Mouse (Mus musculus): ENCODE measurements around the gene B4galnt1. TPM values are rescaled to one million over a fixed set of nuclear protein-coding genes. Genes with fewer than 3 reads are reported as not detected.
A peak's percentile ranks its signal among the peaks of the same experiment; 100 is the strongest.
"Not testable (repeated sequence)": the region's sequence is repeated elsewhere in the genome, so short reads cannot be mapped to it uniquely, and the experiment has no call there.

B4galnt1 gene
- 1 to 10 TPM in 1 of 2 experiments, under 1 TPM in 1; 0.69 to 1.0 TPM for total RNA-seq (2021)
- long read RNA-seq, experiment 1, partial matches to known transcripts = 1 of 1 reads
- long read RNA-seq, experiment 1, other reads (novel, unspliced or antisense) = 0 of 1 reads
- long read RNA-seq, experiment 2, partial matches to known transcripts = 1 of 1 reads
- long read RNA-seq, experiment 2, other reads (novel, unspliced or antisense) = 0 of 1 reads

GRCm38 (mm10) chr10:127164631-127165353 lies at the start of gene B4galnt1:
TSS of gene B4galnt1 (plus strand) at chr10:127165225.
- DNase-seq = peak in 1 of 2 experiments; percentile 62
- intact Hi-C loops (cut with DNase I) = loop anchor here (5.0 kb wide), 1 partner anchor 37 kb away; no protein-coding TSS in a partner anchor

GRCm38 (mm10) chr10:127118470-127118869 lies 46.6 kb upstream of the B4galnt1 start:
- DNase-seq = no peak
- intact Hi-C loops (cut with DNase I) = no loop called here

DNA sequence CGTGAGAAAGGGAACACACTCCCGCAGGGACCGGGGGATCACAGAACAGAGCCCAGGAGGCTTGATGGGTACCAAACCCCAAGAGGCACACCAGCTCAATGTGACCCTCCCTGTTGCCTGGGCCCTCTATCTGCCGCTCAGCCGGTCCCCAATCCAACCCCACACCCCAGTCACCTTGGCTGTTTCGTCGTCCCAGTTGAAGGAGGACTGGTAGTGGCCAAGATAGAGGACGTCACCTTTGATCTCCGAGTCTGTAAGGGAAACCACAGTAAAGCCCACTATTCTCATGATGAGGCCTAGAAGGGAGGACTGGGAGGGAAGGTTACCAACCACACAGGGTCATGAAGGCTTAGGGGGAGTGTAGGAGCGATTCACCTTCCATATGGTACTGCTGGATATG lies 45.8 kb upstream of the B4galnt1 start:
- intact Hi-C loops (cut with DNase I) = no loop called here
- no peak for DNase-seq

GRCm38 (mm10) chr10:127120301-127121065 lies 44.5 kb upstream of the B4galnt1 start:
- intact Hi-C loops (cut with DNase I) = loop anchor here (5.0 kb wide), 1 partner anchor 107 kb away; no protein-coding TSS in a partner anchor

GRCm38 (mm10) chr10:127121066-127121477 lies 44.0 kb upstream of the B4galnt1 start, which contains the start of gene Os9:
TSS of gene Os9 (minus strand) at chr10:127121131.
- intact Hi-C loops (cut with DNase I) = loop anchor here (5.0 kb wide), 1 partner anchor 106 kb away; no protein-coding TSS in a partner anchor
- DNase-seq = peak; percentile 92 to 94

More at GRCm38 (mm10) chr10:127120301-127121065, 44.5 kb upstream of the B4galnt1 start:
- DNase-seq = no peak

DNA sequence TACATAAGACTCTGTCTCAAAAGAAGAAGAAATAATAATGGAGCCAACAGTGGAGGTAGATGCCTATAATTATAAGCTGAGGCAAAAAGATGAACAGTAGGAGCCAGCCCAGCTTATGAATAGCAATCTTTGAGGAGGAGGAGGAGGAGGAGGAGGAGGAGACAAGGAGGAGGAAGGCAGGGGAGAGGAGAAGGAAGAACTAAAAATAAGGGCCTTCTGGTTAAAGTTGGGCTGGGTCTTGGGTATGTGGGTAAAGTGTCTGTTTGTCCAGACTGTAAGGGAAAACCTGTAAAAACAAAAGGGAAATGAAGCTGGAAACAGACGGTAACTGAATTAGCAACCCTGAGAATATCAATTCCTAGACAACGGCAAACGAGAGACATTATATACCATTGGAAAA lies 43.0 kb upstream of the B4galnt1 start:
- DNase-seq = no peak
- intact Hi-C loops (cut with DNase I) = loop anchor here (5.0 kb wide), 1 partner anchor 105 kb away; no protein-coding TSS in a partner anchor

- intact Hi-C loops (cut with DNase I) = loop anchor here (5.0 kb wide), 1 partner anchor 104 kb away; no protein-coding TSS in a partner anchor
- DNase-seq = no peak
Observed at GRCm38 (mm10) chr10:127122784-127123435, 42.1 kb upstream of the B4galnt1 start.

DNA sequence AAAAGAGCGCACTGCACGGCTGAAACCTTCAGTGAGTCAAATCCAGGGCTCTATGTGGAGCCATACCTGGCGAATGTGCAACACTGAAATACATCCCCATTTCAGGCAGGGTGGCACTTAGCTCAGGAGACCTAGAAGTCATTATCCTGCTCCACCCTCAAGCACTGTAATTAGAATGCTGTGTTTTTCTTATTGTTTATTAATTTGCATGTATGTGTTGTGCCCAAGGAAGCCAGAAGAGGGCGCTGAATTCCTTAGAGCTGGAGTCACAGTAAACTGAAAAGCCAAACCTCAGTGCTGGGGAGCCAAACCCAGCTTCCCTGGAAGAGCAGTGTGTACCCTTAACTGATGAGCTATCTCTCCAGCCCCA lies 41.6 kb upstream of the B4galnt1 start:
- DNase-seq = peak; percentile 31 to 49
- intact Hi-C loops (cut with DNase I) = loop anchor here (5.0 kb wide), 1 partner anchor 104 kb away; no protein-coding TSS in a partner anchor

DNA sequence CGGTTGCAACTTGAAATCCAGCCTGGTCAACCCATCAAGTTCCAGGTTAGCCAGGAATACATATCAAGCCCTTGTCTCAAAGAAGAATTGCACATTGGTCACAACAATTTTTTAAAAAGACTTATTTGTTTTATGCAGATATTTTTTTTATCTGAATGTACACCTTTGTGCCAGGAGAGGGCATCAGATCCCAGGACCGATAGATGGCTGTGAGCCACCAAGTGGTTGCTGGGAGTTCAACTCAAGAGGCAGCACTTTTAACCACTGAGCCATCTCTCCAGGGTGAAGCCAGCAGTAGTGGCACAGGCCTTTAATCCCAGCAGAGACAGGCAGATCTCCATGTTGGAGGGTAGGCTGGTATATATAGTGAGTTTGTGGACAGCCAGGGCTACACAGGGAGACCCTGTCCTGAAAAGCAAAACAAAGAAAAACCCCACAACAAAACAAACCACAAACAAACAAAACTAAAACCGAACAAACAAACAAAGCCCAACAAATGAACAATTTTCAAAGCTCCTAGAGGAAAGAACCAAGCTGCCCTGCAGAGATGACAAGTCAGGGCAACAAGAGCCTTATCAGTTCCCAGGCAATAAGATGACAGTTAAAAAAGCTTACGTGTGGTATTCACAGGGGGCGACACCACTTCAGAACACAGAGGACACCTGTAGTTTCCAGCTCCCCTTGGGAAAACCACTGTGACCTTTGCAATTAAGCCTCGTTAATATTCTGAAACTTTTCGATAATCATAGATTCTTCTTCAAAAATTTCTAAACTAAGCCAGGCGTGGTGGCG lies 39.6 kb upstream of the B4galnt1 start:
- no peak for DNase-seq
- intact Hi-C loops (cut with DNase I) = loop anchor here (5.0 kb wide), 1 partner anchor 42 kb away; the partner anchor contains the start of gene B4galnt1

- intact Hi-C loops (cut with DNase I) = loop anchor here (5.0 kb wide), 1 partner anchor 41 kb away; the partner anchor contains the start of gene B4galnt1
- DNase-seq = no peak
Observed at GRCm38 (mm10) chr10:127126579-127126978, 38.4 kb upstream of the B4galnt1 start.

DNA sequence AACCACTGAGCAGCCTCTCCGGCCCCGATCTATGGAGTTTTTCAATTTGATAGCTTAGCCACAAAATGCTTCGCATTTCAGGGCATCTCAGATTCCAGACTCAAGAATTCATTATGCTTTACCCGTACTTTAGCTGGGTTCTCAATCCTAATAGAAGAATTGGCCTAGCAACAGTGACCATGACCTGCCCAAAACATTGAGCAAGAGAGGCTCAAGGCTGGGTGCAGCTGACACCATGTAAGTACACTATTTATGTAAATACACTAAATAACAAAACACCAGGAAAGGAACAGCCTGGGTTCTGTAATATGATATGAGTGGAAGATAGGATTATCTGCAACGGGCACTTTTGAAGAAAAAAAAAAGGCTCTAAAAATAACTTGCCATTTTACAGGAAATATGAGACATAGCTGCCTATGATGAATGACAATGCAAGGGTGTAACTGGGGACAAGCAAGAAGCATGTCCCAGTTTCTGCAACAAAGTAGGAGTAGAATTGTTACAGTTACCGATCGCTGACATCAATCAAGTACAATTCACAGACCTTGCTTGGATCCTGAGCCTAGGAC lies 37.2 kb upstream of the B4galnt1 start:
- DNase-seq = no peak
- intact Hi-C loops (cut with DNase I) = loop anchor here (5.0 kb wide), 1 partner anchor 40 kb away; the partner anchor contains the start of gene B4galnt1

DNA sequence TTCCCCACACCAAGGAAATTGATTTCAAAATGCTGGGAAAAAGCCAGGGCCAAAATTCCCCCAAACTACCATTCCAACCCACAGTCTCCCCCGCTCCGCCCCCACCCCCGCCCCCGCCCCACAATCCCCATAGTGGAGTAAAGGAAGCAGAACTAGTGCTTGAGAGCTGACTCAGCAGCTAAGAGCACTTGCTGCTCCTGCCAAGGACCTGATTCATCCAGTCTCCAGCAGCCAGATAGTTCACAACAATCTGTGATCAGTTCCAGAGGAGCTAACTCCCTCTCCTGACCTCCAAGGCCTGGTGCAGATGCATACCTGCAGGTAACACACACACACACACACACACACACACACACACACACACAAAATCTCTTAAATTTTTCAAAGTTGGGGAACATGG lies 35.6 kb upstream of the B4galnt1 start:
- intact Hi-C loops (cut with DNase I) = loop anchor here (5.0 kb wide), 1 partner anchor 38 kb away; the partner anchor contains the start of gene B4galnt1
- no peak for DNase-seq

- intact Hi-C loops (cut with DNase I) = no loop called here
- no peak for DNase-seq
Observed at GRCm38 (mm10) chr10:127132469-127132868, 32.6 kb upstream of the B4galnt1 start.

DNA sequence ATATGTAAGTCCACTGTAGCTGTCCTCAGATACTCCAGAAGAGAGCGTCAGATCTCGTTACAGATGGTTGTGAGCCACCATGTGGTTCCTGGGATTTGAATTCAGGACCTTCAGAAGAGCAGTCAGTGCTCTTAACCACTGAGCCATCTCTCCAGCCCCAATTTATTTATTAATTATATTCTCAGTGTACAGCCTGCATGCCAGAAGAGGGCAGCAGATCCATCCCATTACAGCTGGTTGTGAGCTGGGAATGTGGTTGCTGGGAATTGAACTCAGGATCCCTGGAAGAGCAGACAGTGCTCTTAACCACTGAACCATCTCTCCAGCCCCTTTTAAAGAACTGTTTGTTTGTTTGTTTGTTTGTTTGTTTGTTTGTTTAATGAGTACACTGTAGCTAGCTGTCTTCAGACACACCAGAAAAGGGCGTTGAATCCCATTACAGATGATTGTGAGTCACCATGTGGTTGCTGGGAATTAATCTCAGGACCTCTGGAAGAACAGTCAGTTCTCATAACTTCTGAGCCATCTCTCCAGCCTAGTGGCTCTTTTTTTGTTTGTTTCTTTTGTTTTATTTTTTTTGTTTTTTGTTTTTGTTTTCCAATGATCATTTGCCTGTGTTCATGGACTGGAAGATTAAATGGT lies 30.5 kb upstream of the B4galnt1 start:
- intact Hi-C loops (cut with DNase I); DNase-seq: not testable (repeated sequence)

DNA sequence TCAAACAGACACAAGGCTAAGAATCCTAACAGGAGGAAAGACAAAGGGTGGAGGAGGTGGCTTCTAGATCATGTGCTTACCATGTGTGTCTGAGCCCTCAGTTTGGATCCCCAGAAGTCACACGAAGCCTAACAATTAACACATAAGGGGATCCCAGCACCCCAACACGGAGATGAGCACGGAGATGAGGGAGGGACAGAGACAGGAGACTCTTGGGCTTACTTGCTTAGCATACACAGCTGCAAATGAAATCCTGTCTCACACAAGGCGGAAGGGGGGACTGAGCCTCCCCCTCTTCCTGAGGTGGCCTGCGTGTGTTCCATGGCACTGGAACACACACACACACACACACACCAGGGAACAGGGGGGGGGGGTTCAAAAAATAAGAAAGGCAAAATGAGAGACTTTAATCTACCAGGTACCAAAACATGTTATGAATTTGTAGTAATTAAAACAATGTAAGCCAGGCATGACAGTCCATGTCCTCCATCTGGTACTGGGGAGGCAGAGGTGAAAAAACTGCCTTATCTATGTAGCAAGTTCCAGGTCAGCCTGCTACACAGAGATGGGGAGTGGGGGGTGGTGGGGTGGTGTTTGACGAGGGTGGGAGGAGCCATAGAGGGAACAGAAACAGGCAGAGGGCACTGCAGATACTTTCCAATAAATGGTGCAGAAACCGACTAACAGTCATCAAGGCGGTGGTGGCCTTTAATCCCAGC lies 29.7 kb upstream of the B4galnt1 start:
- intact Hi-C loops (cut with DNase I) = no loop called here
- DNase-seq = no peak

GRCm38 (mm10) chr10:127136510-127136909 lies 28.5 kb upstream of the B4galnt1 start:
- DNase-seq = no peak
- intact Hi-C loops (cut with DNase I) = no loop called here

DNA sequence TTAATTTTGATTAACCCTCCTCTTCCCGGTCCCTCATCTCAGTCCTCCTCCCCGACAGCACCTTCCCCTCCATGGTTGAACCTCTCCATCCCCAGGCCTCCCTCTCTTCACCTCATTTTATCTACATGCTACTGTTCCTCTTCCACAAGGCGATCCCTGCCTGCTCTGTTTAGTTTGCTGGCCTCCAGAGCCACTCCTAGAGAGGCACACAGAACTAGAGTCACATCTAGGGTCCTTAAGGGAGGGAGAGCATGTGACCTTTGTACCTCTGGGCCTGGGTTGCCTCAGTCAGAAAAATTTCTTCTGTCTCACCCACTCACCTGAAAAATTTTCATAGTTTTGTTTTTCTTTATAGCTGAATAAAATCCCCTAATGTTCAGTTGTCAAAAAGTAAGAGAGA lies 27.1 kb upstream of the B4galnt1 start:
- intact Hi-C loops (cut with DNase I) = no loop called here
- DNase-seq = no peak

Measured in gastrocnemius, postnatal 36 days (tissue).